Mouse (Mus musculus): ENCODE measurements around the gene Lrrc29.

Gene Lrrc29

GRCm38 (mm10) chr8:105264024-105264982, 61.8 kb downstream of the Lrrc29 start, which contains the start of the genes Tradd and Fbxl8:
Tradd (minus strand) TSS chr8:105264609.
Fbxl8 (plus strand) TSS chr8:105264648.
- no peak for DNase-seq (ENCODE audit: low spot score)

- DNase-seq (ENCODE audit: low spot score), result no peak
Observed at GRCm38 (mm10) chr8:105263244-105263912, 62.7 kb downstream of the Lrrc29 start.

All from testis, postnatal 14 days (tissue).